Mouse (Mus musculus): ENCODE measurements around the gene Iqcf1.

DNA sequence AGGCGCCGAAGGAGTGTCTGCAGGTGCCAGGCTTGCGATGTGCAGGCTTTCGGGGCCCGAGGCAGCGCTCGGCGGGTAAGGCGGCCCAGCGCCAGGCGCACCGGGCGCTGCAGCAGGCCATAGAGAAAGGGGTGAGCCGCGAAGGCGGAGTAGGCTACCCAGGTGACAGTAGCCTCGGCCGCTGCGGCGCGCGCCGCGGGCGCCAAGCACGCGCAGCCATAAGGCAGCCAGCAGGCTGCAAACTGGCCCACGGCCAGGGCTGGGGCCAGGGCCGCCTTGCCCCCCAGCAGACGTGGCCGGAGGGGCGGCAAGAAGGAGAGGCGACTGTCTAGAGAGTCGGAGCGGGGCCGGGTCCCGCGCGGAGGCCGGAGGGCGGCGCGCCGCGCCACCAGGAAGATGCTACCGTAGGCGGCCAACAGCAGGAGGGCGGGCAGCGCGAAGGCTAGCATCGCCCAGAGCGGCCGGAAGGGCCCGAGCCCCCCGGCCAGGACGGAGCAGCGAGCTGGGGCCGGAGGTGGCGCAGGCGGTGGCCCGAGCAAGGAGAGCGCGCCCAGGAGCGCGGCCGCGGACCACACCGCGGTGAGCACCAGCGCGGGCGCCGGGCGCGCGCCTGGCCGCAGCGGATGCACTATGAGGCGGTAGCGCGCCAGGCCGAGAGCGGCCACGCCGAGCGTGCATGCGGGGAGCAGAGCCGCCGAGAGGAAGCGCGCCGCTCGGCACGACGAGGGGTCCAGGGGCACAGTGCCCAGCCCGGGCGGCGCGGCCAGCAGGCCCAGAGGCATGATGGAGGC is 34.8 kb upstream of the Iqcf1 start:
- TF ChIP-seq TAL1 (IDR thresholded peaks at IDR 0.05; ENCODE audit: low read length) (no peak), GATA1 (IDR thresholded peaks at IDR 0.05; ENCODE audit: low read length) (no peak)

Data from erythroblast, embryonic 14.5 days (primary cell).